Mouse (Mus musculus) brain, embryonic 14.5 days (tissue): ENCODE data around the gene Mkrn3. TPM values are rescaled to one million over a fixed set of nuclear protein-coding genes. Genes with fewer than 3 reads are reported as not detected.

Experiments
- DNase-seq: peaks from one replicate; pipeline ENCODE4 v3.0.0-alpha.2; 2011; ENCODE audit warnings: low read depth
- CTCF ChIP-seq: fragments of 200-500 bp; IDR thresholded peaks from 2 replicates; pipeline ENCODE4 v1.5.1; 2012; ENCODE audit warnings: inconsistent platforms, mild to moderate bottlenecking, moderate library complexity, borderline replicate concordance; ENCODE audit not compliant: insufficient read depth, insufficient read length; ENCODE audit errors: extremely low read depth
- POLR2A ChIP-seq: fragments of 200-500 bp; IDR thresholded peaks from 2 replicates; pipeline ENCODE4 v1.6.1; 2012; ENCODE audit warnings: mild to moderate bottlenecking, inconsistent platforms, borderline replicate concordance; ENCODE audit not compliant: poor library complexity, insufficient read depth, insufficient read length, severe bottlenecking; ENCODE audit errors: extremely low read depth
- polyA plus RNA-seq: library from polyadenylated mRNA; depleted of rRNA; stranded (reverse); fragments of >200 nt; gene quantifications from 2 replicates; pipeline ENCODE4 v1.2.3, GENCODE M21; 2012

Gene Mkrn3
- polyA plus RNA-seq, 1 experiment = 17.2 TPM

DNA sequence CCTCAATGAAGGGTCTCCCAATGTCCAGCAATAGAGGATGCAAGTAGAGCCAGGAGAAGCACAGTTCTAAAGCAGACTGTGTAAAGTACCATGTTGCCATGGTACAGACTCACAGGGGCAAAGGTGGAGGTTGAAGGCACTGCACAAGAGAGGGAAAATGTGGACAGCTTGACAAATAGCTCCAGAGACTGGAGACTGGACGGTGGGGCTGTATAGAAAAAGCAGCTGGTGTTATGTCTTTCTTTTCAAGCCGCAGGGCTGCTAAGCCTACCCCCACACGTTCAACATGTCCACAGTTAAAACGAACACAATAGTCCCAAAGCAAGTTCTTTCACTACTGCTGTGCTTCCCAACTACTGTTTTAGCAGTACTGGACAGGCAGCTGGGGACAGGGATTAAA lies 3.3 kb upstream of the Mkrn3 start:
- peak; percentile 71 for DNase-seq
- TF ChIP-seq POLR2A = no peak
- no peak for TF ChIP-seq CTCF

DNA sequence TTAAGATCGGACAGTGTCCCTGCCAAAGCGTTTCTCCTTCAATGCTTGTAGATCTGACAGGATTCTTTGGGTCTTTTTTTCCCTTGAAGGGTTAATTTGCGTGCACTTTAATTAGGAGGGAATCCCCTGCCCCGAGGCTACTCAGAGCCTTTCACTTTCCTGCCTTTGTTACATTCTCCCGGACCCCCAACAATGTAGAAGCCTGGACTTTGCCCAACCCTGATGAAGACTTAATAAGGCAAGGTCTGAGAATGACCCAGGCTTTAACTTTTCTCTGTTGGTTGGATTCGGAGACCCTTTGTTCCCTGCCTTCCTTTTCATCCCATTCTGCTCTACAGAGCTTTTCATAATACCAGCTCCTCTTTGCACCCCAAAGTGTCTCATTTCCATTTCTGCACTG lies 627 bp upstream of the Mkrn3 start:
- TF ChIP-seq CTCF (no peak), POLR2A (no peak)
- peak; percentile 83 for DNase-seq

DNA sequence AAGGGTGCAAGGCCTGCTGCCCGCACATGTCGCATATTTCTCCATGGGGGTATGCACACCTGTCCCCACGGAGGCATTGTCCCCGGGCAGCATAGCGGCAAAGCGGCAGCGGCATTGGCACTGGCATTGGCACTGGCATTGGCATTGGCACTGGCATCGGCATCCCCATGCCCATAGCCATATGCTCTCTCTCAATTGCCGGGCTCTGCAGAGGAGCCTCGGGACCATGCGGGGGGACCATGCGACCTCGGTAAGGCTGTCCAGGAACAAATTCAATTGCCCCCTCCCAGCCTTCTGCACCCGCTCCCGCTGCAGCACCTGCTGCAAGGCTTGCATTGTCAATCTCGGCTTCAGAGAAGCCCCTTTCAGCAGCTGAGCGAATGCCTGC lies 840 bp downstream of the Mkrn3 start:
- no peak for TF ChIP-seq CTCF
- no peak for TF ChIP-seq POLR2A
- no peak for DNase-seq

DNA sequence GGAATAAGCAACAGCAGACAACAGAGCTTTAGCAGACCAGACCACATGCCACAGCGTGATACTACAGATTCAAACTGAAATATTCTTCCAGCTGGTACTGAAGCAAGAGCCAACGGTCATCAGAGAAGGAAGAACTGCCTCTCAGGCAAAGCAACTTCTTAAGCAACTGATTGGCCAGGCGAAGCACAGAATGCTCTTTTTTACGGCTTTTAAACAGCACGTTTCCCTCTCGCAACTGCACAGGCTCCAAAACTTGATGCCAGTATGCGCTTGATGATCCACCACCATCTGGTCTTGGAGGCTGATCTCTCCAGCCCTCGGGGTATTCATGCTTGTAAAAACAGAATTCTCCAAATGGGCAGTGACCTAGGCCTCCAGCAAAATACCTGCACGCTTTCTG lies 1.6 kb downstream of the Mkrn3 start:
- peak; percentile 61 for DNase-seq
- TF ChIP-seq POLR2A (no peak), CTCF (no peak)

DNA sequence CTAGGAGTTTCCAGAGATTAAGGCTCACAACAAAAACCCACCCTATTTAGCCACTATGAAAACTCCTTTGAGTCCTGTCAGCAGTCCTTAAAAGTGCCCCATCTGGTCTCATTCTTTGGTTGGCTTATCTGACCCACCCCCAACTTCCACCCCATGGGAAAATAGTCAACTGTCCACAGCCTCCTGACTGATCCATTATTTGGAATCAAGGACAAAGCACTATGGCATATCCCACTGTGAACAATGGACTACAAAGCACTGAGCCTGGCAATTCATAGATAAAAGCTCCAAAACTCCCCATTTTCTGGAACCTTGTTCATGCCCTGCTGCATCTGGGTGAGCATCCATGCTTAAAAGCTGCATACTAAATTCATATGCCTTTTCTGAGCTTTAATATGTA lies 3.8 kb downstream of the Mkrn3 start:
- DNase-seq = peak; percentile 69
- no peak for TF ChIP-seq POLR2A
- TF ChIP-seq CTCF = no peak

DNA sequence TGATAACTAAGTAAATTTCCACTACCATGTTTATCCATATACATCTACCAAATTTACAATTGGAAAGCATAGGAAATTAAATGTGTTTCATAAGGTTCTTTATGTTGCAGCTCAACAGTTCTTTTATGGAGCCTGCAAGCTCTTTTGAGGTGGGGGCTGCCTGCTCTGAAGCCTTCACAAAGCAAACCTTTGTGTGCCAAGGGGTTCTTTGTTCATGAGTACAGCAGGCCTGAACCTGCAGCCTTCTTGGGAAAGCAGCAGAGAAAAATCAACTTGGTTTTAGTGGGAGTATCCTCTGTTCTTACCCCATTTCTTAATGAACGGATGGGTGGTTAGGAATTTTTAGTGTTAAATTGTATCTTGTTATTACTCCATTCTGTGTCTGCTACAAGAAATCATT lies 4.7 kb downstream of the Mkrn3 start:
- DNase-seq = peak; percentile 87
- no peak for TF ChIP-seq CTCF
- TF ChIP-seq POLR2A = no peak

DNA sequence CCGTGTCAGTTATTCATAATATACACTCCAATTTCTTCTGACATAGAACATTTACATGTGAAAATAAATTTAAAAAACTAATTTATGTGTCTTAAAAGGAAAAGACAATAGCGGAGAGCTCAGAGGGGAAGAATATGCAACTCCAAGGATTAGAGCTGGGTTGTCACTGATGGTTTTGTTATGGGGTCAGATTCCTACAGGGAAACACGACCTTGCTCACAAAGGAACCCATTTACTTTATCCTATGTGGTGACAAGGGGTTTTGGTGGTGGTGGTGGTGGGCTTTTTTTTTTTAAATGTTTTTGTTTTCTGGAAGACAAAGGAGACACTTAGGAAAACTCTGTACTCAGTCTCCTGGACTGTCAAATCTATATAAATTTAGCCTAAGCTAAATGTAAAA lies 12.1 kb downstream of the Mkrn3 start:
- no peak for TF ChIP-seq POLR2A
- no peak for TF ChIP-seq CTCF
- DNase-seq = no peak

DNA sequence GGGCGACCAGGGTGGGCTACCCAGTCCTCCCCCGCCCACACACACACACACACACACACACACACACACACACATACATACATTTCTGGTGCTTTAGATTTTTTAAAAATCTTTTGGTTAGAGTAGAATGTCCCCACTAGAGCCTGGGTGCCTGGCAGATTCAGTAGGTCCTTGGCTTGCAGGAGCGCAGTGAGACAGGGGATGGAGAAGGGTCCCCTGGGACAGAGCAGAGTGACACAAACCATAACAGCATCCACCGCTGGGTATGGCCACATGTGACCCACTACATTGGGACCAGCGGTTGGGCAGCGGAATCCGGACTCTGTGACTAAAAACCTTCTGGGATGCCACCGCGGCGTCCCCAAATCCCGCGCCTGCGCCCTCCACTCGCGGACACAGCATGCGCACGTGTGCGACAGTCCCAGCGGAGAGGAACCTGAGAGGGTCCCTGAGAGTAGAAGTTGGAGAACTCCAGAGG lies 13.3 kb downstream of the Mkrn3 start:
- DNase-seq = peak; percentile 59
- TF ChIP-seq POLR2A (no peak), CTCF (no peak)

DNA sequence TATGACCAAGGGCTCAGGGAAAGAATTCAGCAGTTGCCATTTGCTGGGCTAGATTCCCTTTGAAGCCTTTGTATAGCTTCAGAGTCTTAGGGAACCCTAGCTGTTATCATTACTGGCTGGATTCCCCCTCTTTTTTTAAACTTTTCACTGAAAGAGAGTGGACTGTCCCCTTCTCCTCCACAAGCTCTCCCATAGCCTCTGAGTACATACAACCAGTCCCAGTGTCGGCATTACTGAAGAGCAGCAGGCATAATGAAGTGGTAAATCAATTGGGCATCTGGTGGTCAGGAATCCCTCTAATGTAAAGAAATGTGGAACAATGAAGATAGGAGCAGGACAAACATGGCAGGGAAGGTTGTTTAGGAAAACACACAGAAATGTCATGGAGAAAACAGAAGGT lies 27.7 kb downstream of the Mkrn3 start:
- TF ChIP-seq CTCF (no peak), POLR2A (no peak)
- DNase-seq = no peak

DNA sequence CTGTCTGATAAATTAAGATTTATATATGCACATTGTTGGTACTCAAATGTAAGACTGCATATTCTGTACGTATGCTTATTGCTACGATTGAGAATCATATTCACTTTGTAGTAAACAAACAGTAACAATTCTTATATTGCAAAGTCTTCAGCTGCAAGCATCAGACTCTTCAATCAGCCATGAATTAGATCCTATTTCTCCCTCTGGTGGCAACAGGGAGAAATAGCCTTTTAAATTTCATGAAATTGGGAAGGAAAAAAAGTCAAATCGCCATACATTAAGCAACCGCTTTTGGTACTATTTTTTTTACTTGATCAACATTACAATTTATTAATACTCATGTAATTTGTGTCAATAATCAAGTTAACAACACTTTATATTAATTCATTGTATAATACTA lies 31.6 kb downstream of the Mkrn3 start:
- TF ChIP-seq POLR2A (no peak), CTCF (0 out of 2 replicates have a peak, but pooled peaks have one; percentile 5)

DNA sequence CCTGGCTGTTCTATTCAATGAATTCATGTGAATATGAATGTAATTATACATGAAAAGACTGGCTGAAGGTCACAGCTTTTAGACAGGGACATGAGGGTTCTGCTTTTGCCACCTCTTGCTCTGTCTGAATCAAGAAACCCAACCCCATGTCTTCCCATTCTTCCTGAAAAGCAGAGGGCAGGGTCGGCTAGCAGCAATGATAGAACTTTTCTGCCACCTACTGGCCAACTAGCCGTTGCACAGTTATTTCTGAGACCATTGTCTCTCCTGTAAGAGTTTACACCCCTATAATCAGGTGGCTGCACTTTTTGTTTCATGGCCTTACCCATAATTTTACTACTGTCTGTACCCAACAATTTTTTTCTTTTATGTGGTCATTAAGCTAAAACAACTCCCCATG lies 37.5 kb downstream of the Mkrn3 start:
- DNase-seq = peak; percentile 80
- no peak for TF ChIP-seq POLR2A
- TF ChIP-seq CTCF = peak; percentile 68; the same call in 1 of the 2 replicates

More for the DNA sequence above, 31.6 kb downstream of the Mkrn3 start:
- peak; percentile 37 for DNase-seq

DNA sequence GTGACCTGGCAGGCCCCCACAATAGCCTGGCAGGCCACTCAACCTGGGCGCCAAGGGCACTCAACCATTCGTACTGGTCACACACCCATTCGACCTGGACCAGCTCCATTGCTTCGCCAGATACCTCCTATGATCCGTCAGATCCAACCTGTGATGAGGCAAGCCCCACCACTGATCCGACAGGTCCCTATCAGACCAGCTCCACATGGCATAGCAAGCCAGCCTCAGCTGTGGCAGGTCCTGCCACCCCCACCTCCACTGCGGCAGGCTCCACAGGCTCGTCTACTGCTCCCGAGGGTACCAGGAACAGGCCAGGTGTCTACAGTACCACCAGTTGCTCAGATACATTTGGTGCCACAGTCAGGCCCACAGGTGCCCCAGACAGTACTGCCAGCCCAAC lies 41.4 kb downstream of the Mkrn3 start:
- TF ChIP-seq POLR2A (no peak), CTCF (no peak)
- no peak for DNase-seq
